Mouse (Mus musculus): ENCODE measurements around the gene Olfr506.

- no peak for TF ChIP-seq POLR2A (IDR thresholded peaks at IDR 0.05; ENCODE audit: low read depth, low read length)
- no peak for TF ChIP-seq CTCF (IDR thresholded peaks at IDR 0.05; ENCODE audit: extremely low read depth, insufficient read depth, insufficient read length, insufficient replicate concordance)
These were observed 41.2 kb downstream of the Olfr506 start, which contains the start of gene Olfr509 for GRCm38 (mm10) chr7:108651806-108652205.
